Mouse (Mus musculus): ENCODE results near the gene Smg8.
A peak's percentile ranks its signal among the peaks of the same experiment; 100 is the strongest.
"Not testable (repeated sequence)": the region's sequence is repeated elsewhere in the genome, so short reads cannot be mapped to it uniquely, and the experiment has no call there.

Gene Smg8

DNA sequence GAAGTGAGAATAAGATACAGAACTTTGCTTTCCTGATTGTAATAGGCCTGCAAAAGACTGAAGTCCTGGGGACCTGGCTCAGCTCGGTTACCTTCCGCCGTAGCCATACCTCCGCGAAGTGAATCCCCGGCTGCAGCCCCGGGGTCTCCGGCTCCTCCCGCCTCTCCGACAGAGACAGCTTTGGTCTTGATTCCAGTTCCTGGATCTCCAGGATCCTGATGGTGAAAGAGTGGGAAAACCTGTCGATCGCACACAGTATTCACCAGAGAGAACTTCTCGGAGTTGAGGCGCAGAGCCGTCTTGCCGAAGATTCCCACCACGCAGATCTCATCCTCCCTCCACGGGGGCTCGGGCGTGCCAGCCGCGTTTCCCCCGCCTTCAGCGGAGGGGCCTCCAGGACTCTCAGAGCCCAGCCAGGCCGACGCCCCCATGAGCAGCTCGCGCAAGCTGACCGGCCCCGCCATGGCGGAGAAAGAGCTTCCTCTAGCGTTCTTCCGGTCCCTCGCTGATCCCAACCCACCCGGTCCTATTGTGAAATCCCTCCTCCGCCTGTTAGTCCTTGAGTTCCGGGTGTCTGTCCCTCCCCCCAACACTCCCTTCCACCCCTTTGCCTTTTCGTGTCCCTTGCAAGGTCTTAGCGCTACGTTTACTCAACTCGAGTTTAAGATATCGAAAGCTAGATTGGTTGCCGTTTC, at the start of gene Smg8:
TSS of gene Smg8 (minus strand) at position 485 of the 695 bp plus-strand sequence.
- DNase-seq (ENCODE audit: low spot score) = peak; percentile 82

DNA sequence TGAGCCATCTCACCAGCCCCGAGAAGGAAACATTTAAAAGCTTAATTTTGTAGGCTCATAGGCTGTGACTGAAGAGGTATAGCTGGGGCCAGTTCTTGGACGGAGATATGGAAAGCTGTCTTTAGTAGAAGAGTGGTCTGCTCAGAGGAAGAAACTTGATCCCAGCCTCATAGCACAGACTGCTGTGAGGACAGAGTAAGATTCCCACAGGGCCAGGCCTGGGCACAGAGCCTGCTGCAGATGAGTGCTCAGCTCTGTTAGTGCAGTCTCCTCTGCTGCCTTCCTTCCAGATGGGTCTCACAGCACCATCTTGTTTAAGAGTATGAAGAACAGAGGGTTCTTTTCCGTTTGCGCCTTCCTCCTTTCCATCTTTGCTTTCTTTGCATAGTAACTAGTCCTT, 49.7 kb upstream of the Smg8 start:
- DNase-seq (ENCODE audit: low spot score) = no peak

DNA sequence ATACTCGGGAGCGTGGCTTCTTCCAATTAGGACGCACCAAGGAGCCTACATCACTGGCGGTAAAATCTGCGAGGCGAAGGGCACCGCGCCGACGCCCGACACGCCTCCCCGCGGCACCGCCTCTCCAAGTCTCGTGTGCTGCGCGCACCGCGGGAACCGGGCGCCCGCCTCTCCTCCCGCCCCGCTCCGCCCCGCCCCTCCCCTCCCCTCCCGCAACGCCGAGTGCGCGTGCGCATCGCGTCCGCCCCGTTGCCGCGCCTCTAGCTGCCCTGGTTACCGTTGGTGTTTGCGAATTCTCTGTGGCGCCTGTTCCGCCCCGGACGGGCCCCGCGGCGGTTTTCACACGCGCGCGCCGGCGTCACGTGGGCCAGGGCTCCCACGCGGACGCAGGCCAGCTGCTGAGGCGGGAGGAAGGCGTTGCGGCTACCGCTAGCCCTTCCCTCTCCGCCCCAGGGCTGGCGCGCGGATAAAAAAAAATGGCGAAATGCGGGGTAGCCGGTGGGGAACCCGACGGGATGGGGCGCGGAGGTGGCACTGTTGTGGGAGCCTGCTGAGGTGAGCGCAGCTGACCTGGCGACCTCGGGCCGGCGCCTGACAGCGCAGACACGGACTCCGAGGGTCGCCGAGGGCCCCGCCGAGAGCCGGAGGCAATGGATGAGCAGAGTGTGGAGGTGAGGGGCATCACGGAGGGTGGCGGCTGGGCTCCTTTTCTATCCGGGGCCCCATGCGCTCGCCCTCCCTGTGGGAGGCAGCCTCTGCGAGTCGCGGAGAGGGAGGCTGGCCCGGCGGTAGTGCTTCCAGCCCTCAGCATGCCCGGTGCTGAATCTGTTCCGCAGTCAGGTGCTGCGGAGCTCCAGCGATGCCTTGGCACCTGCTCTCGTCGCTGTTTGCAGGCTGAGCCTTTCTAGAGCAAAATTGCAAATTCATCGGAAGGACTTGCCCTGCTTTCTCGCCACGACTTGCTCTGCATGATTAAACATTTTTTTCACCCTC, 40.5 kb upstream of the Smg8 start, which contains the start of gene Trim37:
TSS of gene Trim37 (plus strand) at position 254 of the 993 bp plus-strand sequence.
- DNase-seq (ENCODE audit: low spot score) = peak; percentile 78

DNA sequence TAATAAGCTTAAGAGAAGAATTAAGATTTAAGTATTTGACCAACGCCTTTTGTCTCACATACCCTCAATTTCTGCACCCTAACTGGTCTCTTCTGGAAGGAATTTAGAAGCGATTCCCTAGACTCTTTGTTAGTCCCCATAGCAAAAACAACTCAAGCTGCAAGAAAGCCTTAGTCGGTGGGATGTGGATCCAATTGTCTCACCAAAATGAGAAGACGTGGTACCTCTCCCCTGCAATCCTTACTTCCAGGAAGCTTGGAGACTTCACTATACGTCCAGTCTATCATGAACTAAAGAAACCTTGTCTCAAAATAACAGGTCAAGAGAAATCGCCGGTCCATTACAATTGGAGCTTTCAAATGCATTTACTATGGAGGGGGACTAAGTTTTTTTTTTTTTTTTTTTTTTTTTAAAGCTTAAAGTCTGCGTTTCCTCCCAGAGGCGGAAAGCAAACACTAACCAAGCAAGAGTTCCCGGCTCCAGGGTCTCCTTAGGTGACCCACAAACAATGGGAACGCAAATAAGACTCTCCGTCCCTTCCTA, 39.8 kb upstream of the Smg8 start:
- DNase-seq (ENCODE audit: low spot score) = no peak

DNA sequence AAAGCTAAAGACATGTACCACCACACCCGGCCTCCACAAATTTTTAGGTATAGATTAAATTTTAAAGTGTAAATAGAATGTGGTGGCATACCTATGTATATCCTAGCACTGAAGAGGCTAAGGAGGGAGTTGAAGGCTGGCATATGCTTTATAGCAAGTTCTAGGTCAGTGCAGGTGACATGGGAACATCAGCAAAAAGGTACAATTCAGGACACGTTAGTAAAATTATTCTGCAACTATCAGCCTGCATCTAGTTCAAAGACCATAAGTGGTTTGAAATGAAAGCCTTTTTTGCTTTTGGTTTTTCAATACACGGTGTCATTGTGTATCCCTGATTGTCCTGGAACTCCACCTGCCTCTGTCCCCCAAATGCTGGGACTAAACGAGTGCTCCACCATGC, 39.0 kb upstream of the Smg8 start:
- DNase-seq (ENCODE audit: low spot score) = no peak

DNA sequence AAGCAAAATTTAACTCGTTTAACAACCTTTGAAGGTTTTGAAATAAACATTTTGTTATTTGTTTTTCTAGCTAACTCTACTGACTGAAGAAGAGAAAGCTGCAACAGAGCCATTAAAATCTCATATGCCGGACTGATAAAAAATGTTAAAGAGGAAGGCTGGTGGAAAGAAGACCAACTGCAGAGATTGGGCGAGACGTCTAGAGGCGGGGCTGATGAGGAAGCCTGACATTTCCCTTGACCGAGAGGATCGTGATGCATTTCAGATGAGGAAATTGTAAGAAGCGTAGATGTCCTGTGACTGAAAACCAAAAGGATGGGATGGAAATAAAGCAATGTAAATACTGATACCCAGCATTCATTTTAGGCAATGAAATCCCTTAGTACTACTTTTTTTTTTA, 35.3 kb upstream of the Smg8 start:
- no peak for DNase-seq (ENCODE audit: low spot score)

DNA sequence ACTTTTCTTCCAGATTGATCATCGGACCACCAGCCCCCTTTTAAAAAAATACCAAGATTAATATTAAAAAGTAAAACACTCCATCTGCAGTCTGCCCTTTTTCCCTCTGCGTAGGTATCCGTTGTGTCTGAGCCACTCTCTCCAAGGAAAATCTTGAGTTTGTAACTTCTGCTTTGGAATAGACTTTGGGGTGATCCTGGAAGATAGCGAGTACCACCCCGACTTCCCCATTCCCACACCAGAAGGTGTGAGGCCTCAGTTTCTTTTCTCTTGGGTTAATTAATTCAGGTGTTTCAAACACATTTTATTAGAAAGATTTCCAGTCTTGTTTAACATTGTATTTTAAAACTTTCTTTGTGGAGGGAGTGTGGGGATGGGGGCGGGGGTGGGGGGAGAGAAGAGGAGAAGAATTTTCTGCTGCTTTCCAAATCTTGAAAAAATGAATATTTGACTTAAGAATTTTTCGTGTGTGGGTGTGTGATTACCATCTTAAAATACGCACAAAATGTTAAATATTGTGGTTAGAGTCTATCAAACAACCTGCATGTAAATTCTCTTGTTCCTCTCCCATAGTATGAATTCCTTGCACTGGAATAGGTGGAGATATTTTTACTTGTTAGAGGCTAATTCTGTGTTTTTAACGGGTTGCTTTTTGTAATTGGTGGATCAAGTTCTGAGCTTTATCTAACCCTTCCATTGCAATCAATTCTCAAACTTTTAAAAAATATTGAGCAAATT, 23.8 kb upstream of the Smg8 start:
- DNase-seq (ENCODE audit: low spot score) = no peak

DNA sequence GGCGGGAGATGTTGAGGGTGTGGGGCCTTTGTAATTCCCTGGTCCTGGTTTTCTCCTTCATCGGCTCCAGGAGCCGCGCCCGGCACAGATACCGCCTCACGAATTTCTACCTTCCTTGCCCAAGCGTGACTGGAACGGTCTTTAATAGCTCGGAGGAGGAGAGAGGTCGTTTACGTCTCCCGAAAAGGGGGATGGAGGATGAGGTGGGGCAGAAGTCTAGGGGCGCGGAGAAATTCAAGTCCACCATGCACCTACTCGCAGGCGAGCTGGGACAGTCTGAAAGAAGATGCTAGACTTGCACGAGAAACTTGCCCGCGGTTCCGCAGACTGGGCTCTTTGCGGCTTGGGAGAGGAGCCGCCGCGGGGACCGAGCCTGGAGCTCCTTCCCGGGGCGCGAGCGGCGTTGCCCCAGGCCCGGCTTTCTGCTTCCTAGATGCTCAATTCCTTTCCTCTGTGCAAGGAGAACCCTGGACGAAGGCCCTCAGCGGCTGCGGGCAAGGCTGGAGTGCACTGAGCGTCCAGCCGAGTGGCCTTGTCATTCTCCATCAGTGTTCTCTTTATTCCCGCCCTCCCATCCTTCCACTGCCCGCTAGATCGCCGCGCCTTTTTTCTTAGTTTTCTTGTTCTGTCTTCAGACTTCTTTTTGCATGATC, 23.1 kb upstream of the Smg8 start:
- DNase-seq (ENCODE audit: low spot score) = no peak

DNA sequence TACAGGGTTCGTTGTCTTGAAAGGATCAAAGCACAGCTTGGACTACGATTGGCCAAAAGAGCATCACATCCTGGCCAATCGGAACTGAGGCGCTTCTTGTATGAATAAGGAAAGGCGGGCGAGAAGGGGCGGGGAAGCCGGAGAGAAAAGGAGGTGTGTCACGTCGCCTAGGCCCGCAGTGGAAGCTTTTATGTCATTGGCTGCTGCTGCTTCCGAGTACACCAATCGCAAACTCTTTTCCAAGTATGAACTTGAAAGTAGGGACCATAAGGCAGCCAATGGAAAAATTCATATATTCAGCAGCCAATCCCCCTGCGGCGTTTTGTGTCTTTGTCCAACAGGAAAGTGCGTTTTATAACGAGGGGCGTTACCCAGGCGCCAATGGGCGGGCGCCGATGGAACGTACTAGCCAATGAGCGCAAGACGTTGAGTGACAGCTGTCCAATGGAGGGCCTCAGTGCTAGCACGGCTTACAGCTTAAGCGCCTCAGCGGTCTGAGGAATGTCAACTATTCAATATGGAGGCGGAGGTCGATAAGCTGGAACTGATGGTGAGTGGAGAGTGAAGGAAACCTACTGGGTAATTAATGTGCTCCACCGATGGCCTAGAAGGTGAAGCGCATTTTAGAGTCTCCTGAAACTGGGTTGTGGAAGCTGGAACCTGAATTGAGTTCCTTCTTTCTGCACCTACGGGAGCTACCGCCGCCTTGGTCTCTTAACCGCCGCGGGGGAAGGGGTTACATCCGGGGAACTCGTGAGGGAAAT, 22.4 kb upstream of the Smg8 start, which contains the start of gene Ska2:
TSS of gene Ska2 (plus strand) at position 480 of the 764 bp plus-strand sequence.
- DNase-seq (ENCODE audit: low spot score) = peak; percentile 99

DNA sequence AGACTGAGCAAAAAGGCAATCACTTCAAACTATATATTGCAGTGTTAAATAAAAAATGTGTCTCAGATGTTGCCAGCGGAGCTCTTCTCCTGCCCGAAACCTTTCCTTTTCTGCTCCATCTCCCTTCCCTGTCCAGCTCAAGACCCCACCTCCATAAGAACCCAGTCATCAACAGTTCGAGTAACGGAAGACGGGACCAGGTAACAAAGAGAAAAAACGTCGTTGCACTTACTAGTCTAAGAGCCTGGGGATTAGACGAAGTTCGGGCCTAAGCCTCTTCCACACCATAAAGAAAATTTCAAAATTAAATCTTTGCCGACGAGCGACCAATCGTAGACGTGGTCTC, 21.8 kb upstream of the Smg8 start, which contains the start of gene Prr11:
TSS of gene Prr11 (minus strand) at position 300 of the 346 bp plus-strand sequence.
- no peak for DNase-seq (ENCODE audit: low spot score)

DNA sequence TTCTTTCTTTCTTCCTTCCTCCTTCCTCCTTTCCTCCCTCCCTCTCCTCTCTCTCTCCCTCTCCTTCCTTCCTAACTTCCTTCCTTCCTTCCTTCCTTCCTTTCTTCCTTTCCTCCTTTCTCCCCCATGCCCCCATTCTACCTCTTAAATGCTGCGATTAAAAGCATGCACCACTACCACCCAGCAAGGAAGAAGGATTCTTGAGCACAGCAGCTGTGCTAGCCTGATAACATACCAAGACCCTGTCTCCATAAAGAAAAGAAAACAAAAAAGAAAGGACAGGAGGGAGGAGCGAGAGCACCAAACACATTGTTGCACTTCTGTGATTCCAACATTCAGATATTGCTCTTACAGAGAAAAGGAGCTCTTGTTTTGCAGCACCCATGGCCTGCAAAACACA, 568 bp upstream of the Smg8 start:
- no peak for DNase-seq (ENCODE audit: low spot score)

DNA sequence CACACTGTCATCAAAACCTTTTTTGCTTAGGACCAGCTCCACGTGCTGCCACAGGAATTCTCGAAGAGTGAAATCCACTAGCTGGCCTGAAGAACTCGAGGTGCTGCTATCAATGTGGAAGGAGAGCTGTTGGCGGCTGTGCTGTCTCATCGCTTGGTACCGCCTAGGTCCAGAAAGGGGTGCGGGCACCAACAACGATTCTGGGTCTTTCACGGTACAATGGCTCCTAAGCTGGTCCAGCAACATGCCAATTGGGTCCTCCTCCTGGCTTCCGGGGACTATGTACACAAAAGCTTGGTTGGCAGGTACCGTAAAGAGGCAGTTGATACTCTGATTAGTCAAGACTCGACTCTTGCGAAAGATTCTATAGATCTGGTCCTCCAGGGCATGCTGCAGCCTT, 1.1 kb downstream of the Smg8 start:
- no peak for DNase-seq (ENCODE audit: low spot score)

DNA sequence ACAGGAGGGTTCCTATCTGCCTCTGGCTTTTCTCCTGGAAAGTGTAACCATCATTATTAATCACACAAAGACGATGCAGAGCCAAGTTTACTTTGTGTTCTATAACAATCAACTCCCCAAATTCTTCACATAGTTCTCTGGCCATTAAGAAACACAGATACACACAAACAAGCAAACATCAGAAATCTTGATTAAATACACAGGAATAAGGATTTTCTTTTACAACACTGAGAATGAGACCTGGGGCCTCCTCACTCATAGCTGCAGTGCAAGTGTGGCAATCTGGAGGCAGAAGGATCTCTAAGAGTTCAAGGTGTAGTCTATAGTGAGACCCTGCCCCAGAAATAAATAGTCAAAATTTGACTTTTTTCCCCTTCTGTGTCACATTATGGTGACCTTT, 2.9 kb downstream of the Smg8 start:
- no peak for DNase-seq (ENCODE audit: low spot score)

DNA sequence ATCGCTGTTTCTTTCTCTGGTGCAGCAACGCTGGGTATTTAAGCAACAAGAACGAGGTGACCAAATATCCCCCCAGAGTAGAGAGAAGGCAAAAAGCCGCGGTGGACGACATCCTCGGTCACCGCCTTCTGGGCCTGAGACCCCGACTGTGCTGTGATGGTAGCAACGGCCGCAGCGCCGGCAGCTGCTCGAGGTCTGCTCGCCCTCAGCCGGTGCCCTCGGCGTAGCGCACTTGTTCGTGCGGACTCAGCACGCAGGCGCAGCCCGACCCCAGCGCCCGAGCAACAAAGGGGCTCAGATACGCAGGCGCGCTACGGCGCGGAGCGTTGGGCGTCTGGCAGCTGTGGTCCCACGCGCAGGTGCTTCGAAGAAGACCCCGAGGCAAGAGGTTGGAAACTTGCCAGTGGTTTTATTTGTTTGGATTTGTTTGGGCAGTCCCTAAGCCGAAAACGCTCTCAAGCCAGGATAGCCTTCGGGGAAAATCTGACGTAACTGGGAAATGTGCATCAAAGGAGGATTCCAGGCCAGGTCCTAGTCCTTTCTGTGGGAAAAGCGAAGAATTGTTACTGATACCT, 12.6 kb downstream of the Smg8 start, which contains the start of gene Gdpd1:
TSS of gene Gdpd1 (minus strand) at position 197 of the 575 bp plus-strand sequence.
- peak; percentile 83 for DNase-seq (ENCODE audit: low spot score)

DNA sequence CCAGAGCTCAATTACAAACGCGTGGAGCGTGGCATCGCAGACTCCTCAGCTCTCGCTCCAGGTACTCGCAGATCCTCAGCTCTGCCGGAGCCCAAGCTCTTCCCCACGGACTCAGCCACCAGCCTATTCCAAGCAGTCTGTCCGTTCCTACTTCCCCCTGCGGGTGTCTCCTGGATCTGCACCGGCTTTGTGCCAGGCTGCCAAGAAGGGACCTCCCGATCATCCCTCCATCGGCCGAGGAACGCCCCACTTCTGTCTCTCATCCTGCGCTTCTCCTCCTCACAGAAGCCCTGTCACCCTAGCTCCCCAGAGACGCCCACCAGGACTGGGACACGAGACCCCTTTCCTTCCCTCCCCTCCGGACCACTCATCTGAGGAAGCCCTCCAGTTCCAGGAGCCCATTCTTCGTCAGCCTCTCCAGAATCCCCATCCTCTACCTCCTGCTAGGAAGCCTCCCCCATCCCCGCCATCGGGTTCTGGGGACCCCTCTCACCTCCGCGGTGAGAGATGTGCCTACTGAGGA, 13.2 kb downstream of the Smg8 start:
- DNase-seq (ENCODE audit: low spot score) = peak; percentile 26

DNA sequence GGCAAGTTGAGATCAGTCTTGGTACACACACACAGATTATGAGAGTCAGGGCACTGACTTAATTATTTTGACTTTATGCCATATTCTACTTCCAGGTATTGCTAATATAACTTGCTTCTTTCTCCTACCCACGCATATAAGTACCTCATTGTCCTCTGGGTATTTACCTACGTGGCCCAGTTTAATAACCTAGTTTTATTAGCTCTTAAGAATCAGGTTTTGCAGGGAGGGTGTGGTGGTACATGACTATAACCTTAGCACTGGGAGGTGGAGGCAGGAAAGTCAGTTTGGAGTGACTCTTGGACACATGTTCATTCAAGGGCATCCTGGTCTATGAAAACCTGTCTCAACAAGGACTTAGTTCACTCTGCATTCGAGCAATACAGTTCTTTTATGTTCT, 24.5 kb downstream of the Smg8 start:
- no peak for DNase-seq (ENCODE audit: low spot score)

DNA sequence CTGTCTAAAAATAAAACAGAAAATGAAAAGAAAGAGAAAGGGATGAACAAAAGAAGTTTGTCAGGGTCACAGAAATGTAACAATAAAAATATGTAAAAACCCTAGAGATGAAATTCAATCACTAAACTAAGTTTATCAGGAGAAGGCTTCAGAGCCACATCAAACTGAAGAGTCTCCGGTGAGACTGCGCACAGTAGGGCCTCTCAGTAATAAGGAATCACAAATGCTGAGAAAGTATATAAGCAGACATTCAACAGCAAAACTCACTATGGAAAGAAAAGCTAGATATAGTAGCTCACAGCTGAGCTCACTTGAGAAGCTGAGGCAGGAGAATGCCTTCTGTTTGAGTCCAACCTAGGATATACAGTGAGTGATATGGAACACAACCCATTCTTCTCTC, 26.2 kb downstream of the Smg8 start:
- DNase-seq (ENCODE audit: low spot score) = no peak

DNA sequence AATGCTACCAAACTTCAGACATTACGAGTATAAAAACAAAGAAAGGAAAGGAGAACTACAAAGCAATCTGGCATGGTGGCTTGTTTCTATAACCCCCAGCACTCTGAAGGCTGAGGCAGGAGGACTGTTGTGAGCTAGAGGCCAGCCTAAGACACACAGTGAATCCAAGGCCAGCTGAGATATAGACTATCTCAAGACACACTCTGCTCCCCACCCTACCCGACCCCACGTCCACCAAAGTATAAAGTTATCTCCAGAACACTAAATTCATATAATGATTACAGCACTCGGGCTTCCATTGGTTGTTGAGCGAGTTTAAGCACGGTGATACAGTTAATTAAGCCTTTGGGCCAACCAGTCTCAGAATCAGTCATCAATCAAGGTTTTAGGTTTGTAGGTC, 30.3 kb downstream of the Smg8 start:
- DNase-seq (ENCODE audit: low spot score) = no peak

DNA sequence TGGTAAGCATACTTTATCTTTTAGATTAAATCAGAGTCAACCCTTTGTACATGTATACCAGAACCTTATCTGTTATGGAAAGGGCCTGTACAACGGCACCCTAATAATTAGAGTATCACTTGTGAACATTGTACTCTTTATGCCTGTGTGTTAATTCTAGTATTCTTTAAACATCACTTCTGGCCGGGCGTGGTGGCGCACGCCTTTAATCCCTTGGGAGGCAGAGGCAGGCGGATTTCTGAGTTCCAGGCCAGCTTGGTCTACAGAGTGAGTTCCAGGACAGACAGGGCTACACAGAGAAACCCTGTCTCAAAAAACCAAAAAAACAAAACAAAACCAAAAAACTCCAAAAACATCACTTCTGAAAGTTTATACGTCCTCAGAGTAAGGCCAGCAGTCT, 37.7 kb downstream of the Smg8 start:
- DNase-seq (ENCODE audit: low spot score) = not testable (repeated sequence)

DNA sequence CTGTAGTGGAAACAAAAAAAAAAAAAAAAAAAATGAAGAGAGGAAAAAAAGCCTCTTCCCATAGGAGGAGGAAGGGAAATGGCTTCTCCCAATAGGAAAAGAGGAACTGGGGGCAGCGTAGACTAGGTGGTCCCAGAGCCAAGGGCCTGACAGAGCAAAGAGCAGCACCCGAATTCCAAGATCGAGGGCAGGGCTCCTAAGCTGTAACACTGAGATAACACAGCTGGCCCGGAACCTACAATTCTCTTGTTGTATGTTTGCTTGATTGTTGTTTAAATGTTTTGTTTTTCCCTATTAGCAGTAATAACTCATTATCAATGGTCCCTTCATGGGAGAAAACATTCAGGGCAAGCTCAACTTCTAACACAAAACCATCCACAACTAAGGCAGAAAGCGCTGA, 39.6 kb downstream of the Smg8 start:
- no peak for DNase-seq (ENCODE audit: low spot score)

All from T-cell, adult 2 months (primary cell).